Mouse (Mus musculus) stomach, postnatal 0 days (tissue): Measurements from ENCODE around the gene Bcat2. TPM values are rescaled to one million over a fixed set of nuclear protein-coding genes. Genes with fewer than 3 reads are reported as not detected.
"Not testable (repeated sequence)": the region's sequence is repeated elsewhere in the genome, so short reads cannot be mapped to it uniquely, and the experiment has no call there.

ENCODE experiments used
- ATAC-seq: fragments of 200-750 bp; cut with Nextera tagmentation; 2 replicates; pipeline ENCODE4 v1.8.0; 2017; ENCODE audit not compliant: low FRiP score, low TSS enrichment
- DNase-seq: peaks from one replicate; pipeline ENCODE4 v3.0.0-alpha.2; 2016; ENCODE audit warnings: low spot score
- H3K27ac ChIP-seq: fragments of 300-500 bp; sonication (generic); replicated peaks from 2 replicates; pipeline ENCODE4 v1.5.1; 2014; ENCODE audit warnings: mild to moderate bottlenecking, control low read depth
- H3K27me3 ChIP-seq: fragments of 300-500 bp; sonication (generic); 2 replicates; pipeline ENCODE4 v1.6.1; 2014; ENCODE audit warnings: low read length; ENCODE audit not compliant: control insufficient read depth, insufficient read depth
- H3K36me3 ChIP-seq: fragments of 300-500 bp; sonication (generic); 2 replicates; pipeline ENCODE4 v1.6.1; 2014; ENCODE audit warnings: low read length, mixed read lengths; ENCODE audit not compliant: control insufficient read depth, insufficient read depth
- H3K4me1 ChIP-seq: fragments of 300-500 bp; sonication (generic); replicated peaks from 2 replicates; pipeline ENCODE4 v1.6.1; 2014; ENCODE audit warnings: antibody characterized with exemption; ENCODE audit not compliant: control insufficient read depth, insufficient read depth
- H3K4me2 ChIP-seq: fragments of 300-500 bp; sonication (generic); replicated peaks from 2 replicates; pipeline ENCODE4 v1.6.1; 2014; ENCODE audit warnings: low read depth, mild to moderate bottlenecking, control low read depth, moderate library complexity
- H3K4me3 ChIP-seq: fragments of 300-500 bp; sonication (generic); 2 replicates; pipeline ENCODE4 v1.5.1; 2014; ENCODE audit warnings: low read depth, low read length, control low read depth
- H3K9ac ChIP-seq: fragments of 300-500 bp; sonication (generic); 2 replicates; pipeline ENCODE4 v1.6.1; 2014; ENCODE audit warnings: mild to moderate bottlenecking, low read length, control low read depth, mixed read lengths
- H3K9me3 ChIP-seq: fragments of 300-500 bp; sonication (generic); 2 replicates; pipeline ENCODE4 v1.6.1; 2016; ENCODE audit warnings: low read length; ENCODE audit not compliant: control insufficient read depth
- CTCF ChIP-seq: IDR thresholded peaks from 2 replicates; pipeline ENCODE4 v1.5.1; 2016; ENCODE audit warnings: antibody characterized with exemption, low read depth, mild to moderate bottlenecking, moderate library complexity
- EP300 ChIP-seq: optimal IDR thresholded peaks from 2 replicates; pipeline ENCODE3; 2016; ENCODE audit warnings: antibody characterized with exemption
- WGBS: fragments of 180-500 bp; shearing (Covaris S2); extraction: QIAGEN DNeasy Blood & Tissue Kit; methylation state at CpG from one replicate; pipeline ENCODE4 v1.1.7; 2014; 5-methylcytosine and 5-hydroxymethylcytosine counted together
- polyA plus RNA-seq: library from polyadenylated mRNA; unstranded; fragments of >200 nt; fragmentation: Nextera tagmentation; extraction: Ambion mirVana; gene quantifications from 2 replicates; pipeline ENCODE4 v1.2.1, GENCODE M21; 2015

Bcat2 gene
- polyA plus RNA-seq, 1 experiment from 2014 or later, result 101 TPM

DNA sequence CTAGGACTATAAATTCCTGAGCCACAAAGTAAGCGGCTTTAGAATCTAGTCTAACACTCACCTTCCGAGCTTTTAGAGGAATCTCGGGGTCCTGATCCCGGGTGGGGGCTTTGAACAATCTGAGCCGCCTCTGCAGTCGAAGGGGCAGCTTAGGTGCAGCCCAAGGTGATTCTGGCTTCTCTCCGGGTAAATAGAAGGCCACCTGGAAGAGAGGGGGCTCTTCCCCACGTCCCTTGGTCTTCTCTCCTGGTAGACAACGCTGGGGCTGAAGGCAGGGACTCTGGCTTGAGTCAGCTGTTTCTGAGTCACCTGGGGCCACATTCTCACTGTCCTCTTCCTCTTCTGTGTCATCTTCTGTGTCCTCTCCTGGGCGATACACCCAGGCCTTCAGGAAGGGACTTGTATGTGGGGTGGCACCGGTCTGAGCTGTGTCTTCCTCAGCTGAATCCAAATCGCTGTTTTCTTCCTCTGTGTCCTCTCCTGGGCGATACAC lies 46.2 kb upstream of the Bcat2 start:
- no peak for ATAC-seq
- no peaks in the 10 kb centered on the region for H3K27me3 ChIP-seq
- DNase-seq, result no peak
- H3K9ac ChIP-seq, result 0 out of 2 replicates have a peak overlapping the region, but pooled peaks have one; percentile 38
- no peaks in the 10 kb centered on the region for H3K9me3 ChIP-seq
- H3K4me1 ChIP-seq, result 0 out of 2 replicates have a peak, but pooled peaks cover 6% of the 10 kb centered on the region
- TF ChIP-seq EP300, result no peak
- TF ChIP-seq CTCF, result no peak
- no peak overlapping the region for H3K27ac ChIP-seq
- 73% methylated on average over 12 of the region's 13 CpGs for WGBS
- H3K4me2 ChIP-seq, result peak overlapping the region; percentile 19
- H3K36me3 ChIP-seq, result peaks cover 4% of the 10 kb centered on the region; the same call in 1 of the 2 replicates
- peak overlapping the region; percentile 8; the same call in 1 of the 2 replicates for H3K4me3 ChIP-seq

DNA sequence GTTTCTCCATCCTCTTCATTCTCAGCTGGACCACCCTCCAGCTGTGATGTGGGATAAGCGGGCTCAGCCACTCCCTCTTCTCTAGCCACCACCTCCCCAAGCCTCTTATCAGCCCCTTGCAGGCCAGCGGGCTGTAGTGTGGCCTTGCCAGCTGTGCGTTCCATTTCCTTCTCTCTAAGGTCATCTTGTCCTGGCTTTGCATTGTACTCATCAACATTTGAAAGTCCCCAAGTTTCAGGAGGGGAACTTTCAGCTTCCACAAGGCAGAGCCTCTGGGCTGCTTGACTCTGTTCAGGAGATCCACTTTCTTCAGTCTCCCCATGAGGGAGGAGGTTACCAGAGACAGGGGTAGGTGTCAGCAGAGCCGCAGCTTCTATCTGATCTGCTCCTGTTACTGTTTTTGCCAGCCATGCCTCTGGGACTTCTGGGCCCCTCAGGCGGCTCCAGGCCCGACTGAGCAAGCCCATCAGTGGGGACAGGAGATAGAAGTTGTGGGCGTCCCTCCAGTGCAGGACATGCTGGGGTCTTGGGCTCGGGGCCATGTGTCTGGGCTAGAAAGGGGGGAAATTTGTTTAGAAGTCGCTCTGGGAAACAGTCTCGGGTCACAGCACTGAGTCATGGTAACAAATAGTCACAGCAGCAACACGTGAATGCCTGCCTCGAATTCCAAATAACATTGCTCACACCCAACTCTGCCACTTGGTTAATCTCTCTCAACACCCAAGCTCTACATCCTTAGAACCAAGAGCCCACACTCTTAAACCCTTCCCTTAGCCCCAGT lies 44.9 kb upstream of the Bcat2 start:
- no peaks in the 10 kb centered on the region for H3K9me3 ChIP-seq
- 19% methylated on average over 12 of the region's 12 CpGs for WGBS
- 0 out of 2 replicates have a peak, but pooled peaks cover 6% of the 10 kb centered on the region for H3K4me1 ChIP-seq
- H3K4me2 ChIP-seq, result peak overlapping the region; percentile 88
- H3K36me3 ChIP-seq, result peaks cover 4% of the 10 kb centered on the region; the same call in 1 of the 2 replicates
- H3K27me3 ChIP-seq, result no peaks in the 10 kb centered on the region
- peak overlapping the region; percentile 97 for H3K27ac ChIP-seq
- ATAC-seq, result peak; percentile 18
- TF ChIP-seq CTCF (no peak), EP300 (no peak)
- peak; percentile 48 for DNase-seq
- peak overlapping the region; percentile 76 for H3K4me3 ChIP-seq
- peak overlapping the region; percentile 93 for H3K9ac ChIP-seq

DNA sequence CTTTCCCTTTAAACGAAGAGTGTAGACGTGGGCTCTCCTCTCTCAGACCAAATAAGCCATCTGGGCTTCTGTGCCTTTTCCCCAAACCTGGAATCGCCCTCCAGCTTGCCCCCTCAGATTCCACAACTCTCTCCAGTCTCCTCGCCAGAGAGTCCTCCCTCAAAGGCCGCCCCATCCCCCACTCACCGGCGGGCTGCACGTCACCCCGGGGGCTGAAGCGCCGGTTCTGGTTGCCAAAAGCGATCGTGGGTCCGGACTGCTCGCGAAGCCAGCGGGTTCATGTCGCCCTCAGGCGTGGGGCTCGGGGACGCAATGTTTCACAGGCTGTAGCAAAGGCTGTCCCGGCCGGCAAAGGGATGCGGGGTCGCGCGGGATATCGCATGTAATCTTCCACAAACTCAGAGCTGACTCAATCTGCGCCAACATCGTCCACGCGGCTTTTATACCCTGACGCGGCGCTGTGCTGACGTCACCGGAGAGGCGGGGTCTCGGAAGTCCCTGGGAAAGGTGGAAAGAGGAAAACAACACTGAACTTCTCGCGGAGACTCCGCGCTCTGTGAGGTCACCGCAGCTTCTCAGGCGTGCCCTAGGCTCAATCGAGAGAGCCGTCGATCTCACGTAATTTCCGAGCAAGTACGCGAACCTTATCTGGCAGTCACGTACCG lies 44.0 kb upstream of the Bcat2 start, which contains the start of the genes Ppp1r15a and Plekha4:
TSS of gene Ppp1r15a (minus strand) at position 460 of the 665 bp plus-strand sequence.
TSS of gene Plekha4 (plus strand) at position 522 of the 665 bp plus-strand sequence.
- Histone ChIP-seq H3K9me3 (no peaks in the 10 kb centered on the region), H3K36me3 (peaks cover 4% of the 10 kb centered on the region; the same call in 1 of the 2 replicates), H3K27me3 (no peaks in the 10 kb centered on the region), H3K4me1 (0 out of 2 replicates have a peak, but pooled peaks cover 6% of the 10 kb centered on the region), H3K4me3 (peak within 1 kb of the TSS; percentile 76), H3K9ac (peak within 1 kb of the TSS; percentile 93), H3K4me2 (peak within 1 kb of the TSS; percentile 88), H3K27ac (peak within 1 kb of the TSS; percentile 97)
- ATAC-seq, result peak; percentile 93
- no peak for TF ChIP-seq CTCF
- TF ChIP-seq EP300, result peak; percentile 76
- WGBS, result under 1% methylated on average over 54 of the region's 54 CpGs
- peak; percentile 97 for DNase-seq

DNA sequence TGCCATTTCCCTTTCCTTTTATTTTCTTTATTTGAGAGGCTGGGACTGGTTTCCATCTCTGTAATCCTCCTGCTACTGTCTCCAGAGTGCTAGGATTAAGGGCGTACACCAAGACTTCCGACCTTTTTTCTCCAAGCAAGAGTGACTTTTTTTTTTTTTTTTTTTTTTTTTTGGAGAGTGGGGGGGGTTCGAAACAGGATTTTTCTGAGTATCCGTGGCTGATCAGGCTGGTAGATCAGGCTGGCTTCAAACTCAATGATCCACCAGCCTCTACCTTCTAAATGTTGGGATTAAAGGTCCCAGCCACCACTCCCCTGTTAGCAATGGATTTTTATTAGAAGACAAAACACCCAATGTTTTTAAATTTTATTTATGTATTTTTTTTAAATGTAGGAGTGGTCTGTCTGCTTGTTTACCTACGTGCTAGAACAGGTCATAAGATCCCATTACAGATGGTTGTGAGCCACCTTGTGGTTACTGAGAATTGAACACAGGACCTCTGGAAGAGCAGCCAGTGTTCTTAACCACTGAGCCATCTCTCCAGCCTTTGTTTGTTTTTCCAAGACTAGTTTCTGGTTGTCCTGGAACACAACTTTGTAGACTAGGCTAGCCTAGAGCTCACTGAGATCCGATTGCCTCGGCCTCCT lies 43.4 kb upstream of the Bcat2 start:
- no peak for DNase-seq
- WGBS, result 24% methylated on average over 7 of the region's 7 CpGs
- H3K4me1 ChIP-seq, result 0 out of 2 replicates have a peak, but pooled peaks cover 6% of the 10 kb centered on the region

DNA sequence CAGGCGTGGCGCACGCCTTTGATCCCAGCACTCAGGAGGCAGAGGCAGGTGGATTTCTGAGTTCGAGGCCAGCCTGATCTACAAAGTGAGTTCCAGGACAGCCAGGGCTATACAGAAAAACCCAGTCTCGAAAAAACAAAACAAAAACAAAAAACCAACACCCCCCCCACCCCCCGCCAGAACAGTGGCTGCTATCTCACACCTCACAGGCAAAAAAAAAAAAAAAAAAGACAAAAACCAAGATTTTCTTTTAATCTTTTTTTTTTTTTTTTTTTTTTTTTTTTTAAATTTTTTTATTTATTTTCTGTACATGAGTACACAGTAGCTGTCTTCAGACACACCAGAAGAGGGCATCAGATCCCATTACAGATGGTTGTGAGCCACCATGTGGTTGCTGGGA lies 42.8 kb upstream of the Bcat2 start:
- H3K9ac ChIP-seq, ATAC-seq, DNase-seq, H3K9me3 ChIP-seq, H3K36me3 ChIP-seq, H3K27me3 ChIP-seq, H3K4me3 ChIP-seq, H3K4me1 ChIP-seq, H3K27ac ChIP-seq: not testable (repeated sequence)
- peak overlapping the region; percentile 47; the same call in 1 of the 2 replicates for H3K4me2 ChIP-seq
- WGBS, result 93% methylated on average over 6 of the region's 6 CpGs

More for the DNA sequence above, 43.4 kb upstream of the Bcat2 start:
- H3K4me3 ChIP-seq, result peak overlapping the region; percentile 76
- no peaks in the 10 kb centered on the region for H3K9me3 ChIP-seq
- H3K4me2 ChIP-seq, result peak overlapping the region; percentile 47
- ATAC-seq, result no peak
- peak overlapping the region; percentile 93 for H3K9ac ChIP-seq
- H3K36me3 ChIP-seq, result peaks cover 4% of the 10 kb centered on the region; the same call in 1 of the 2 replicates
- TF ChIP-seq CTCF (peak; percentile 59), EP300 (peak; percentile 68)
- no peaks in the 10 kb centered on the region for H3K27me3 ChIP-seq
- H3K27ac ChIP-seq, result peak overlapping the region; percentile 97
